Mouse (Mus musculus) natural killer cell, adult 2 months (primary cell): ENCODE measurements around the gene Bcl2a1b.
"Not testable (repeated sequence)": the region's sequence is repeated elsewhere in the genome, so short reads cannot be mapped to it uniquely, and the experiment has no call there.

Experiments used
- DNase-seq, 2 experiments: peaks; one replicate each; pipeline ENCODE4 v3.0.0; 2022; ENCODE audit warnings: low spot score in 2 of 2

The Bcl2a1b gene

DNA sequence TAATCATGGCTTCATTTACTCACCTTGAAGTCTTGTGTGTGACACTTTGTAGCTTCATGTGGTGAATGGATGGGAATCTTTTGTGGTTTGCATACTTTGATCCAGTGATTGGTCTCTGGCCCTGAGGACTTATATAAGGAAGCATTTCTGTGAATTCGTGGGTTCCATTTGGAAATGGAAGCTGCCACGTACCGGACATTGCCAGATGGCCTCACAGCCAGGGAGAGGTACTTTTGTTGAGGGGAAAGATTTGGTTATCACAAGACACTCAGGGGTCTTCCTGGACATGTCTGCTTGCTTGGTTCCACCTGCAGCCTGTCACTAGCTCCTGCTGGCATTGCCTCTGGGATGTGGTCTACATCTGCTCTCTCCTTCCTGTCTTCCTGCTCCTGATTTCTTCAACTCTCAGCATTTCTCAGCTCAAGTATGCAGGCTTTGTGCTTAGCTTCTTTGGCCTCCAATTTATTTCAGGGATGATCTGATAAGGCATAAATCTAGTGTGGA lies 41.6 kb downstream of the Bcl2a1b start:
- not testable (repeated sequence) for DNase-seq

DNA sequence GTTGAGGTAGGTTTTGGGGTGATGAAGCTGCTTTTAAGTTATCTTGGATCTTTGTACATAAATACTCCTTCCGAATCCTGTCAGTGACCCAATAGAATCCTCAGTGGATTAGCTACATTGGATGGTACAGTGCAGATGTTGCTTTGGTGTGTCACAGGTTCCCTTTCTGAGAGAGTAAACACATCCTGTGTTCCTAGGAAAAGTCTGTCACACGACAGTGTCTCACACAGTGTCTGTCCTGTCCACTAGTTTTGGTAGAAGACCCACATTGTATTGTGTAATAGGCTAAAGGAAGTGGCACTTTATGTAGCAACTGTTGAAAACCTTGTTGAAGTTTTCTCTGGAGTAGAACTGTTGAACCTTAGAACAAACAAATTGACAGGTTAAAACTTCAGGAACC lies 54.4 kb downstream of the Bcl2a1b start:
- DNase-seq = no peak

DNA sequence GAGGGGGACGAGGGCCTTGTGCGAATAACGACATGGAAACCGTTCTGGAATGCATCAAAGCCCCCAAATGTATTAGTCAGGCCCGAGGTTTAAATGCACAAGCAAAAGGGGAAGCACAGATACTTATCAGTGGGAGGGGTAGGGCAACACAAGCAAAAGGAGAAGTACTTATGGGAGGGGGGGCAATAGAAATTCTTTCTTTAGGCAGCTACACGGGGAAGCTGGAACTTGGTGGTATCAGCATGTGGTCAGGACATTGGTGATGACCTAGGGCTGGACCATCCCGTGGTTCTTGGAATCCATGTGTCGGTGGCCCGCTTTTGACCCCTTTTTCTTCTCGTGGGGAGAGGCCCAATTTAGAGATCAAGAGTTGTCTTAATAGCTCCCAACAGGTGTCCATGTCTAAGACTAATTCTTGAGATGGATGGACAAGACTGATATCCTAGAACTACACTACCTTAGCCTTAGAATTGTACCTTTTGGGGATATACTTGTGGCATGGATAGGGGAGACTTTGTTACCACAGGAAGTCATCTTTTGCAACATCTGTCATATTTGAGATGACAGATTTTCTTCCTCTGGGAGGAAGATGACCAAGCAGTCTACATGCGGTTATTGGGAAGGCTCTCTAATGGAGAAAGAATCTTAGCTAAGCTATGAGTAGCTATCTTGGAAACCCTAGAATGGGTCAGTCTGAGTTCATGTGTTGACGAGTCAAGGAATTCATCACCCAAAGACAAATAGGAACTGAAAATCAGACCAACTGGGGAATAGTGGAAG lies 57.7 kb downstream of the Bcl2a1b start:
- no peak for DNase-seq
